Mouse (Mus musculus) forebrain, postnatal 0 days (tissue): ENCODE results near the gene Pde7b. TPM values are rescaled to one million over a fixed set of nuclear protein-coding genes. Genes with fewer than 3 reads are reported as not detected.

Experiments
- ATAC-seq: fragments of 200-750 bp; cut with Nextera tagmentation; 2 replicates; pipeline ENCODE4 v1.8.0; 2017; ENCODE audit warnings: mild to moderate bottlenecking, moderate library complexity
- DNase-seq: peaks from one replicate; pipeline ENCODE4 v3.0.0-alpha.2; 2015
- H3K27ac ChIP-seq: fragments of 300-500 bp; sonication (generic); 2 replicates; pipeline ENCODE4 v1.5.1; 2014; ENCODE audit warnings: low read depth, mild to moderate bottlenecking, antibody characterized with exemption, low read length, moderate library complexity, mixed read lengths
- H3K27me3 ChIP-seq: fragments of 300-500 bp; sonication (generic); 2 replicates; pipeline ENCODE4 v1.6.1; 2014; ENCODE audit warnings: mild to moderate bottlenecking, low read length, mixed read lengths; ENCODE audit not compliant: insufficient read depth
- H3K36me3 ChIP-seq: fragments of 300-500 bp; sonication (generic); 2 replicates; pipeline ENCODE4 v1.6.1; 2014; ENCODE audit warnings: mild to moderate bottlenecking, moderate library complexity; ENCODE audit not compliant: insufficient read depth
- H3K4me1 ChIP-seq: fragments of 300-500 bp; sonication (generic); 2 replicates; pipeline ENCODE4 v1.6.1; 2014; ENCODE audit warnings: antibody characterized with exemption; ENCODE audit not compliant: insufficient read depth
- H3K4me2 ChIP-seq: fragments of 300-500 bp; sonication (generic); 2 replicates; pipeline ENCODE4 v1.6.1; 2014; ENCODE audit warnings: low read depth, mild to moderate bottlenecking, moderate library complexity
- H3K4me3 ChIP-seq: fragments of 300-500 bp; sonication (generic); 2 replicates; pipeline ENCODE4 v1.5.1; 2014; ENCODE audit warnings: low read depth, low read length, mixed read lengths
- H3K9ac ChIP-seq: fragments of 300-500 bp; sonication (generic); 2 replicates; pipeline ENCODE4 v1.6.1; 2014; ENCODE audit warnings: mild to moderate bottlenecking
- H3K9me3 ChIP-seq: fragments of 300-500 bp; sonication (generic); 2 replicates; pipeline ENCODE4 v1.6.1; 2016; ENCODE audit warnings: low read length
- CTCF ChIP-seq: sonication (generic); IDR thresholded peaks from 2 replicates; pipeline ENCODE4 v1.5.1; 2016; ENCODE audit warnings: antibody characterized with exemption, control low read depth, low read depth
- WGBS: fragments of 180-500 bp; shearing (Covaris S2); extraction: QIAGEN DNeasy Blood & Tissue Kit; methylation state at CpG from one replicate; pipeline ENCODE4 v1.1.7; 2014; 5-methylcytosine and 5-hydroxymethylcytosine counted together
- polyA plus RNA-seq: library from polyadenylated mRNA; unstranded; fragments of >200 nt; fragmentation: Nextera tagmentation; extraction: Ambion mirVana; gene quantifications from 2 replicates; pipeline ENCODE4 v1.2.1, GENCODE M21; 2015
- total RNA-seq: library from RNA; depleted of rRNA; stranded (reverse); fragments of >200 nt; gene quantifications from 2 replicates; pipeline ENCODE4 v1.2.3, GENCODE M21; 2014

The Pde7b gene
- total and polyA plus RNA-seq, 2 experiments from 2014 or later: 2.4 to 9.4 TPM

DNA sequence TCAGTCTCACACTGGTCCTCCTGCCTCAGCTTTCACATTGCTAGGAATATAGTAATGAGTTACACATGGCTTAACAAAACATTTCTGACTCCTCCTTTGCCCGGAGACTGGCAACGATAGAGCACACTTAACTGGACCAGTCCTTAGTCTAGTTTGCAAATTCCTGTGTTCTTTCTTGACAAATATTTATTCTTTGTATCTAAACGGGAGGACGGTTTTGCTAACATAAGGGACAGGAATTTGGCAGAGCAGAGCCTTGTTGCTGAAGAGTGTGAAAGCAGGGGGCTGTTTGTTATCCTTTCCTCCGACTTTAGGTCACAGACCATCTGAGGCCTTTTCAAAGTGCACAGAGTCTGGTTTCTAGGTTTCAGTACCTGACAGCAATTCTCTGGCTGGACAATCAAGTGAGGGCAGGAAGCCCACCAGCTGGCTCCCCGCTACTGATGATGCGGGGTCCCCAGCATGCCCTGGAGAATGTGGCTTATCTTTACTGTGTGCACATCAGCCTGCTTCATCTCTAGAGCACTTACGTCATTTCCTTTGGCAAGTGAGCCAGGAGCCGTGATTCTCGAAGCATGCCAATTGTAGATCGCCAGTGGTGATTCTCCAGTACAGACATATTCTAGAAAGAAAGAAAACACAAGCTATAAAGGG, 306.5 kb downstream of the Pde7b start:
- H3K4me2 ChIP-seq: no peak overlapping the region
- H3K36me3 ChIP-seq: no peaks in the 10 kb centered on the region
- no peaks in the 10 kb centered on the region for H3K4me1 ChIP-seq
- H3K9me3 ChIP-seq: no peaks in the 10 kb centered on the region
- H3K4me3 ChIP-seq: no peak overlapping the region
- H3K27ac ChIP-seq: no peak overlapping the region
- TF ChIP-seq CTCF: no peak
- DNase-seq: no peak
- no peak overlapping the region for H3K9ac ChIP-seq
- WGBS: 57% methylated on average over 11 of the region's 11 CpGs
- no peaks in the 10 kb centered on the region for H3K27me3 ChIP-seq
- no peak for ATAC-seq

DNA sequence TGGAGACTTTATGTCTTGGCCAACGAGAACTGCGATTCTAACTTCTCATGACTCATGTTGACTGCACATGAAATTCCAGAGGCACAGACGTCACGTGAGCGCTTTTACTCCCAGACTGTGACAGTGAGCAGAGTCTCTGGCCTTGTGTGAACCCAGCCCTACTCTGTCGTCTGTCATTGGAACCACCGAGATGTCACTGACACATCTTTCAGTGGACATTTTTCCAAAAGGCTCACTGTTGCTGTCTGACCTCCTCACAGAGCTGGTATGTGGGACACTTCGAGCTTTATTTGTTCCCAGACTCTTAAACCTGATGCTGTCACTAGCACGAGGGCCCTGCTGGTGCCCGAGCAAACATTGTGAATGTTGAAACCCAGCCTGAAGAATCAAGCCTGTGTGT, 315.7 kb downstream of the Pde7b start:
- TF ChIP-seq CTCF: no peak
- Histone ChIP-seq H3K4me3 (no peak overlapping the region), H3K36me3 (peaks cover 4% of the 10 kb centered on the region; the same call in 1 of the 2 replicates), H3K27me3 (no peaks in the 10 kb centered on the region), H3K9me3 (no peaks in the 10 kb centered on the region), H3K4me2 (no peak overlapping the region), H3K9ac (no peak overlapping the region), H3K4me1 (no peaks in the 10 kb centered on the region), H3K27ac (no peak overlapping the region)
- no peak for DNase-seq
- WGBS: 91% methylated on average over 10 of the region's 10 CpGs
- no peak for ATAC-seq

DNA sequence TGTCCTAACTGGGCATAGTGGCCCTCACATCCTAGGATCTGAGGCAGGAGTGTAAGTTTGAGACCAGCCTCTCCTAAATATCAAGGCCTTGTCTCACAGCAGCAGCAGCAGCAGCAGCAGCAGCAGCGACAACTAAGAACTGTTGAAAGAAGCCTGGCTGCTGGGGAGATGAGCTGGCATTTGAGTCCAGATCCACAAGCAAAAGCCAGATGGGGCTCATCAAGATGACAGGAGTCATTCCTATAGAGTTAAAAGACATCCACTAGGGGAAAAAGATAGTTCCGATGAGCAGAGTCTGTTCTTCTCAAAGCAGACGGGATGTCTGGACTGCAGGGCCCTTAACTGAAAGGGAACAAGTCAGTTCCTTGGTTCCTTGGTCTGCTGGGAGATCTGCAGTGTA, 316.5 kb downstream of the Pde7b start:
- Histone ChIP-seq H3K9me3 (no peaks in the 10 kb centered on the region), H3K4me3 (no peak overlapping the region), H3K27me3 (no peaks in the 10 kb centered on the region), H3K9ac (no peak overlapping the region), H3K4me1 (no peaks in the 10 kb centered on the region), H3K4me2 (no peak overlapping the region), H3K27ac (no peak overlapping the region), H3K36me3 (peaks cover 4% of the 10 kb centered on the region; the same call in 1 of the 2 replicates)
- 89% methylated on average over 3 of the region's 3 CpGs for WGBS
- no peak for ATAC-seq
- DNase-seq: no peak
- no peak for TF ChIP-seq CTCF

DNA sequence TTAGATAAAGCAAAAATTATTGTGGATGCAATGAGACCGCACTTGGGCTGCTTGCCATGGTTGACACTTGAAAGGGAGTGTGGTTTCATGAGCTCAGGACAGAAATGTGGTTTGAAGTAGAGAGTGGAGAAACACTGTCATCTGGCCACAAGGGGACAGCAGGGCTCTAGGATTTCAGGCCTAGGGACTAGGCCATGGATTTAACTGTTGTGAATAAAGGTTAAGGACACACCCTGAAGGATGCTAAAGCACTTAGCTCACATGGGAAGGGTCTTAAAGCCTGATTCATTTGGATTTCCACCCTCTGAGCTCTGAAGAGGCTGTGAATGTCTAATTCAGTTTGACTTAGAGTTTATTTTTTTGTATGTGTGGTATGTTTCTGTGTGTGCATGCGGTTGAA, 319.4 kb downstream of the Pde7b start:
- H3K36me3 ChIP-seq: no peaks in the 10 kb centered on the region
- H3K27me3 ChIP-seq: no peaks in the 10 kb centered on the region
- 85% methylated on average over 2 of the region's 2 CpGs for WGBS
- peak; percentile 96 for ATAC-seq
- peak; percentile 97 for TF ChIP-seq CTCF
- H3K4me1 ChIP-seq: no peaks in the 10 kb centered on the region
- no peak overlapping the region for H3K4me3 ChIP-seq
- peak; percentile 80 for DNase-seq
- H3K4me2 ChIP-seq: no peak overlapping the region
- H3K9me3 ChIP-seq: no peaks in the 10 kb centered on the region
- H3K9ac ChIP-seq: no peak overlapping the region
- no peak overlapping the region for H3K27ac ChIP-seq

DNA sequence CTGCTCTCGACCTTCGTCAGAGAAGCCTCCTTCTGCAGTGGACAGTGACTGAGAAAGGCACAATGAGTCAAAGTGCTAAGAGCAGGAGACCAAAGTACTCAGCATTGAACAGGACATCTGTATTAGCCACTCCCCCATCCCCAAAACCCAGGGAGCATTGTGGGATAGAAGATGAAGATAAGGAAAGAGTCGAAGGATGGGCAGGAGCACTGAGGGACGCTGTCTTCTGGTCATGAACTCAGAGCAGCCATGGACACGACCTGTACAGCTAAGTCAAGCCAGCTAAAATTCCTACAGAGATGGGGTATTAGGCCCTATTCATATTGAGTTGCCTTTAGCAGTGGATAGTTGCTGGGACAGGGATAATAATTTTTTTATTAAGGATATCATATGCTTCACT, 321.9 kb downstream of the Pde7b start:
- no peaks in the 10 kb centered on the region for H3K9me3 ChIP-seq
- DNase-seq (no peak), ATAC-seq (no peak)
- H3K4me3 ChIP-seq: no peak overlapping the region
- TF ChIP-seq CTCF: no peak
- H3K27ac ChIP-seq: no peak overlapping the region
- no peaks in the 10 kb centered on the region for H3K27me3 ChIP-seq
- H3K36me3 ChIP-seq: no peaks in the 10 kb centered on the region; the same call in 1 of the 2 replicates
- H3K4me2 ChIP-seq: no peak overlapping the region
- no peak overlapping the region for H3K9ac ChIP-seq
- 87% methylated on average over 5 of the region's 5 CpGs for WGBS
- no peaks in the 10 kb centered on the region for H3K4me1 ChIP-seq

DNA sequence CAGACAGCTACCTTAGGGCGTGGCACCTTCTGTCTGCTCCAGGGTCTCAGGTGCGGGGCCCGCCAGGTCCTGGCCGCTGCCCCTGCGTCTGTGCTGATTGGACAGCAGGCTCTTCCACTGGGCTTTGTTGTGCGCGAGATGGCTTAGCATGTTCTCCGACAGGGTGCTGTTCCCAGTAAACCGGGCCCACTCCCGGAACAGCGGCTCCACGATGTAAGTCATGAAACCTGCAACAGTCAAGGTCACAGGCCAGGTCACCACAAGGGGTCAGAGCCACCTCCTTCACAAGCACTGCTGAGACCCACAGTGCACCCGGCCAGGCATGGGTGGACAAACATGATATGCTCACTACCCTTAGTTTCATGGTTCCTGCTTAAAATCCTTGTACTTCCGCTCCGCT, 324.5 kb downstream of the Pde7b start:
- no peak overlapping the region for H3K27ac ChIP-seq
- no peaks in the 10 kb centered on the region for H3K4me1 ChIP-seq
- H3K36me3 ChIP-seq: no peaks in the 10 kb centered on the region; the same call in 1 of the 2 replicates
- no peak overlapping the region for H3K4me3 ChIP-seq
- H3K9me3 ChIP-seq: no peaks in the 10 kb centered on the region
- no peaks in the 10 kb centered on the region for H3K27me3 ChIP-seq
- no peak for TF ChIP-seq CTCF
- DNase-seq (no peak), ATAC-seq (no peak)
- no peak overlapping the region for H3K9ac ChIP-seq
- WGBS: 72% methylated on average over 15 of the region's 15 CpGs
- no peak overlapping the region for H3K4me2 ChIP-seq

DNA sequence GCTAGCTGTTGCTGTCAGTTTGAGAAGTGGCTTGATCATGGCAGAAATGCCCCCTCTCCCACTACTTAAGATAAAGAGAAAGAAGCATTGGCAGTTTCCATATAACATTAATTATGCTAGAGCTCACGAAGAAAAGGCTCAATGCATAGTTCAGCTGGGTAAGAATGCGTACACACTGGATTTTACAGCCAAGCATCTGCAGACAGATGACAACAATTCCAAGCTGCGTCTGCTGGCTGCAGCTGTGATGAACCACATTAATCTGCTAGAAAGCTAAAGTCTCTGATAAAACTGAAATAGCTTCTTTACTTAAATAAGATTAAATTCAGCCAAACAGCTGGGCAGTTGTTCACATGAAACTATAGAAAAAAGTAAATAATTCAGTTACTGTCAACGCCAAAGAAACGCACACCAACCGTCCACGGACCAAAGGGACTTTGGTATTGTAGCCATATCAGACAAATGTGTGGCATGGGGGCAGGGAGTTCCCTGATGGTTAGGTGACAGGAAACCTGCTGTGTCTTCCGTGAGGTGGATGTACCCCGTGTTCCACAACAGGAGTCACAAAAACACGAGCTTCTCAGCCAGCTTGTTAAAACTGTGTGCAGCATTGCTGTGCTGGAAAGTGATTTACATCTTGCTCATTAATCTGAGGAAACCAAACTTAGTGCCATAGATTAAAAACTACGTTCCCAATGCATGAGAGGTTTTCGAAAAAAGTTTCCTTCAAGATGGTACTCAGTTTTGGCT, 326.1 kb downstream of the Pde7b start:
- Histone ChIP-seq H3K27ac (no peak overlapping the region), H3K27me3 (no peaks in the 10 kb centered on the region), H3K4me2 (no peak overlapping the region), H3K4me1 (no peaks in the 10 kb centered on the region), H3K9me3 (no peaks in the 10 kb centered on the region), H3K4me3 (no peak overlapping the region), H3K9ac (no peak overlapping the region), H3K36me3 (no peaks in the 10 kb centered on the region; the same call in 1 of the 2 replicates)
- TF ChIP-seq CTCF: no peak
- ATAC-seq (peak; percentile 53), DNase-seq (no peak)
- WGBS: 57% methylated on average over 12 of the region's 12 CpGs
